Mouse (Mus musculus): ENCODE data around the gene Ptcd2.

Ptcd2 gene

DNA sequence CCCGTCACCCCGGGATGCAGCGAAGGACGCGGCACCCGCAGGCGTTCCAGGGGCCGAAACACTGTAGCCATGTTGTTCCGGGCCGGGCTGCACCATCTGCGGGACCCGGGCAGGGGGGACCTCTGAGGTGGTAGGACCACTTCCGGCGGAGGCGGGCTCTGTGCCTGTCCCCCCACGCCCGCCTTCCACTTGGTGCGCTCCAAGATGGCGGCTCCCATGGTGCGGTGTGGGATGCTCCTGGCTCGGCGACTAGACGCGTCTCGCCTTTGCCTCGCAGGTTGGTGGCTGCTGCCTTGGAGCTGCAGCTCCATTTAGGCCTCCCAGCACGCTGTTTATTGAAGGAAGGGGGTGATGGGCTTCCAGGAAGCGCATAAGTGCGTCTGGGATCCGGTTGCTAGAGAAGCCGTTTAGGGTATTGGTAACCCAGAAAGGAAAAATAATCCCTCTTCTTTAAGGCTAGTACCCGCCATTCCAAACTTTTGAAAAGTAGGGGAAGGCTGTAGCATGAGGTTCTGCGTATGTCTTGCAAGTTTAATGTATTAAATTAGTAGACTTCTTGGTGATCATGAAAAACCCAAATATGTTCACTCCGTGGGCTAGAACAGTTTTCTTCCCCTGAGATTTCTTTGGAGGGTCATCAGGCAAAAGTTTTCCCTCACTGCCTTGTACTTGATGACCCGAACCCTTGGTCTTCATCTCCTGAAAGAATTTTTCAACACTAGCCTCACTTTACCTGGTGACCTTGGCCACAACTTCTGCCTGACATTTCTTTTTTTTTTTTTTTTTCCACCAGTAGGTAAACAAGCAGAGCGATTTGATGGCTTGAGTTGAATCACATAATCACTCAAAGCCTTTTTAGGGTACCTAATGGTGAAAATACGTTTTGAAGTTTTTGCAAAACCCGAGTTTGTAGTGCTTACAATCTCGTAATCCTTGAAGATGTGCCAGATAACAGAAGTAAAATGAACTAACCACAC lies at the start of gene Ptcd2, which contains the start of gene Mrps27:
TSS of gene Ptcd2 (minus strand) at position 107 of the 977 bp plus-strand sequence.
TSS of gene Mrps27 (plus strand) at position 188 of the 977 bp plus-strand sequence.
- peak; percentile 97 for DNase-seq (ENCODE audit: low spot score)

DNA sequence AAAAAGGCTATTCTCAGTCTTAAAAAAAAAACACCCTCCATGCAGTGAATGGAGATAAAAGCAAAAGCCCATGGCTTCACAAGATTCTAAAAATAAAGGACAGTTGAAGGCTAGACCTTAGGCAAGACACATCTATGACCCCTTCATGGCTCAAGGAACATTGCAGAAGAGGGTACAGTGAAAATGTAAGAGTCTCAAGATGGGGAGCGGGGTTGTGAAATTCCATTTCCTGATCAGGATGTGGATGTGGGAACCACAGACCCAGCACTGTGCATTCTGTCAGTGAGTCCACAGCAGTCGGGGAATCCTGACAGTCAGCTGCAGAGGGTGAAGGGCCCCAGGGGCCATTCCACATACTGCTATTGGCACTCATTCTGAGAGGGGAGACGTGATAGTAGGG lies 48.6 kb upstream of the Ptcd2 start:
- DNase-seq (ENCODE audit: low spot score): no peak

DNA sequence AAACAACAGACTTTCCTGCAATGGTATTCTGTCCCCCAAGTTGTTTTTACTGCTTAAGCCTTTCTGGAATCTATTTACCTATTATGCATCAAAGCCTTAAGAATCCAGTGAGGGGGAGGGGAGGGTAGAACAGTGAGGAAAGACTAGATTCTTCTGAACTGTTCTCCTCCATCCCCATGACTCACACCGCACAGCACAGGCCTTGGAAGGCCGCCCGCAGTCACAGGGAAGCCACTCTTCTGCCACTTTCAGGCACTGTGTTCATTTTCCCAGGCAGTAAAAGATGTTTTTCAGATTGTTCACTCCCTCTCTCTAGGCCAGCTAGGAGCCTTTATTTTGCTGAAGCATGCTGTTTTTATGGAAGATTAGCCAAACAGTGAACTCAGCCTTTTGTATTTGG lies 46.9 kb upstream of the Ptcd2 start:
- no peak for DNase-seq (ENCODE audit: low spot score)

DNA sequence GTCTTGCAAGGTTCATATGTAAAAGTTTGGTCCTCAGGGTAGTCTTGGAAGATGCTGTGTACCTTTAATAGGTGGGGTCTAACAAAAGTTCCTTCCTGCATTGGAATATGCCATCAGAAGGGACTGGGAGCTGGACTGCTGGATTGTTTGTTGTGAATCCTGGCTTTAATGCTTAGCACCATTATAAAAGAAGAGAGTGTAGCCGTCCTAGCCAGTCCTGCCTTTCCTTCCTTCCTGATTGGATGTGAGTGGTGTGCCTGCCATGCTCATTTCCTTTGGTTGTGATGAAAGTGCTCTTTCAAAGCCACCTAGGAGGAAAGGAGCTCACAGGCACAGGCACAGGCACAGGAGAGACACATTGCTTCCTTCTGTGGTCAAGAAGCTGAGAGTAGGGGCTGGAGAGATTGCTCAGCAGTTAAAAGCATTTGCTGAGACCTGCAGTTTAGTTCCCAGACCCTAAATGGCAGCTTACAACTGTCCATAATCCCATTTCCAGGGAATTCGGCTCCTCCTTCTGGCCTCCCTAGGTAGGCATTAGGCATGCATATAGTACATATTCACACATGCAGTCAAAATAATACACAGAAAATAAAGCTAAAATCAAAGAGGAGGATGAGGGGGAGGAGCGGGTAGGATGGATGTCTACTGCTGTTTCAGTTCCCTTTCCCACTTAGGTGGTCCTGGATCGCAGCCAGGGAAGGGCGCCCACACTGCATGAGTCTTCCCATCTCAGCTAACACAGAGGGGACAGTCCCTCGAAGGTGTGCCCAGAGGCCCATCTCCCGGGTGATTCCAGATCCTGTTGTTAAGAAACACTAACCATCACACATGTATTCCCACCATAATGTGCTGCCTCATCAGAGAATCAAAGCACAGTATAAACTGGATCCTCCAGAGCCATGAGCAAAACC lies 43.7 kb upstream of the Ptcd2 start:
- no peak for DNase-seq (ENCODE audit: low spot score)

DNA sequence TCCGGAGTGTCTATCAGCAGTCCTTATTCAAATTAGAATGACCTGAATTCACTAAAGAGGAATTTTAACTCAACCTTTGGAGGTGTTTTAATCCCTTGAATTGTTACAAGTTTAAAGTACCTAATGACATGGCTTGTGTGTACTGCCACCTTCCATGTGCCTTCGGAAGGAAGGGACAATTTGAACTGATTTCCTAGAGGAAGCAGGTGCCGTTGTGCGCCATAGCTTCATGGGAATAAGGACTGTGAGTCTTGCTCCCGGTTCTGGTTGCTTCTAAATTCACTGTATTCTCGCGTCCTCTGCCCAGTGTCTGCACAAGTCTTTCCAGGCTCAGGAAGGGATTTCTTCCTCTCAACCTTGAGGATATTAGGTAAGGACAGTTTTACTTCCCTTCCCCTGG lies 41.8 kb upstream of the Ptcd2 start:
- DNase-seq (ENCODE audit: low spot score): no peak

DNA sequence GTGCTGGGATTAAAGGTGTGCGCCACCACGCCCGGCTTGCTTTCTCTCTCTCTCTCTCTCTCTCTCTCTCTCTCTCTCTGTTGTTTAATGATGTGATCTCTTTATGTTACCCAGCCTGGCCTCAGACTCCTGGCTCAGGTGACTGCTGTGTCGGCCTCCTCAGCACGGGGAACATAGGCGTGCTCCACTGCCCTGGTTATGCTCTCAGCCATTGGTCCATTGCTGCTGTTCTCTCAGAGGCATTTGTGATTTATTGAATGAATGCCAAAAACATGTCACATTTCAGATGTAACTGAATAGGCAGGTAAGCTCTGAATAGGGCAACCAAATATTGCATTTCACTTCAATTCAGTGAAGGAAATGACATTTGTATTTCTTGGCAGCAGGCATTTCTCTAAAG lies 41.4 kb upstream of the Ptcd2 start:
- DNase-seq (ENCODE audit: low spot score): no peak

DNA sequence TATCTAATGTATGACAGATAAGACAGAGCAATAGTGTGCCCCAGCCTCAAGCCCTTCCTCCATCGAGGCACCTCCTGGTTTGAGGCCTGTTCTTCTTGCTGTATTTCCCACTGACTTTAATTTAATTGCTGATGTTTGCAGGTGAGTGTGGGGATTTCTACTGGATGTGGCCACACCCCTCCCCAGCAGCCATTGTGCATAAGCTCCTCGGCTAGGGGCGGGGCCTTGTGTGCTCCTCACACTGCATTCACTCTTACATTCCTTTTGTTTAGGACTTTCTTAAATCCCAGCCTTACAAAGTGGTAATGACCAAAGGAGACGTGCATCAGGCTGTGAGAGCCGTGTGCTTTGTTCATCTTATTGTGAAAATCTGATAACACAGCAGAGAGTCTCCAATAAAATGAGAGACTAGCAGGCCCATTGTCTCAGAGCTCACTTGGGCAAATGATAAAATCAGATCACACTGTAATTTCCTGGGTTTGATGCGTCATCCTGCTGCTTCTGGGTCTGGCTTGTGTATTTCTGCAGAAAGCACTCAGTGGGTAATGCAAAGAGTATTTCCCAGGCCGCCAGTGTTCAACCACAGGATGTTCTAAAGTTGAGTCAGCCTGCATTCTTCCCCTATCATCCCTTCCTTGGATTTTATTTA lies 40.2 kb upstream of the Ptcd2 start:
- no peak for DNase-seq (ENCODE audit: low spot score)

DNA sequence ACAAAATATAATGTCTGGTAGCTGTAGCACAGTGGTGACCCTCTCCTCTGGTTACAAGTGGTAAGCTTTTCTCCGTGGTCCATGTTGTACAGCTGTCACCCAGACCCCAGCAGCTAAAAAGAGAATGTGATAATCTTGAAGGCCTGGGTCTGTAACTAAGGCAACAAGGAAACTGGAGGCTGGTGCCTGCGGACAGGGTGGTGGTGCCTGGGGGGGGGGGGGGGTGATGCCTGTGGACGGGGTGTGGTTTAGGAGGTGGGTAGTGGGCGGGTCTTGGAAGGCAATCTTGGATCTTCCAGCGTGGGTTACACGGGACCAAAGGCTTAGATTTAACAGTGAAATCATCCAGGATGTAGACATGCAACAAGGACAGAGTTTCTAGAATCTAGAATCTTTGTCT lies 37.9 kb upstream of the Ptcd2 start:
- DNase-seq (ENCODE audit: low spot score): no peak

DNA sequence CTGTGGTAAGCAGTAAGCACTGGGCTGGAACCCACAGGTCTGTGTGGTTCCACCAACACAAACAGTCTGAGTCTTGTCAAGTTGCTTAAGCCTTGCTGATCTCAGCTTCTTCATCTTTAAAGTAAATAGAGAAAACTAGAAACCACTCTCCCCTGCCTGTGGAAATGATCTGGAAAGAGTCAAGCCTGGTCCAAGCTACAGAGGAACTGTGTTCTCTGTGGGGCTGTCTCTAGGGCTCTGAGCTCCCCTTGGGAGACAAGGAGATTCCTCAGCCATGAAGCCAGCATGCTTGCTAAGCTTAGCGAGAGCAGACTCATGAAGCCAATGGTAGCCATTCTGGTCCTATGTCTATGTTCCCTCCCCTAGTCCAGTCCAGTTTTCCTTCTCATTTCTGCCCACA lies 33.7 kb upstream of the Ptcd2 start:
- DNase-seq (ENCODE audit: low spot score): no peak

DNA sequence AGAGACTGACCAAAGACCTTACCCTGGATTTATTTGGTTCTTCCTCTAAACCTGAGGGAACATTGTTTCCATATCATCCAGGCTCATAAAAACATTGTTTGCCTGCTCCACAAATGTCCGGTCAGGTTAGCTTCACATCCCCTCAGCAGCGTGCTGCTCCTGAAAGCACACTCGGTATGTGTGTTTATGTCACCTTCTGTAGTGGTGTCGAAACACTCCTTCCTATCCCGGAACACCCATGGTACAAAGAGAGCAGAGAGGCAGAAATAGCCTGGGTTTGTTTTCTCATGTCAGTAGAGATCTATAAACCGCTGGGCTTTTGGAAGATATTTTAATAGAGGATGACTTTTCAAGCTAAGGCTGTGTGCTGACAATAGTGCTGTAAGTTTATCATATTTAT lies 32.5 kb upstream of the Ptcd2 start:
- DNase-seq (ENCODE audit: low spot score): no peak

DNA sequence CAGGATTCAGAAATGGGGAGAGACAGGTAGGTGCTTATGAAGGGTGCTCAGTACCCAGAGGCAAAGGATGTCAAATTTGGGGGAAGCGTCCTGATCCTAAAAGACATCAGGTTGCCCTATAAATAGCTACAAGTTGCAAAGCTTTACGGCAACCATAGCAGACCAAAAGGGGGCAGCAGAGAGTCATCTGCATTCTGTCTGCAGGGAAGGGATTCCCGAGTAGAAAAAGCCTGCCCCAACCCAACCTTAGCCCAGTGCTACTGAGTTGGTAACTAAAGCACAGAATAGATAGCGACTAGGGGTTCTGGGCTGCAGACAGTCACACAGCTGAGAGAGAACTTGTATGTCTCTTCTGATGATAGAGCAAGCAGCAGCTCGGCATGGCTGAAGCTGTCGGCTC lies 31.0 kb upstream of the Ptcd2 start:
- DNase-seq (ENCODE audit: low spot score): peak; percentile 85

DNA sequence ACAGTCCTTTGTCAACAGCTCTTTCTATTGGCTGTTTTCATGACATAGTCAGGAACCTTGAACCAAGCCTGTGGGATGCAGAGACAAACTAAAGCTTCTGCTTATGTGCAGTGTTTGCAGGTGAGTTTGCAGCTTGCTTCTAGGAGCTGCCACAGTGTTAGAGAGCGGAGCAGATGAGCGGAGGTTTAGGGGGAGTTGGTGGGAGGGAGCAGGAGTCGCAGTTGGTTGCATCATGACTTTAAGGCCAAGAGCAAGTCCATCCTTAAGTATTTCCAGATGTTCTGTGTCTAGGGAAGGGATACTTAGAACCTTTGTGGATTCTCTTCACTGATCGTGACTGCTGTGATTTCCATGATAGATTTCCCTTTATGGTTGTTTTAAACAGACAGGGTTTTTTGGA lies 29.7 kb upstream of the Ptcd2 start:
- DNase-seq (ENCODE audit: low spot score): peak; percentile 44

DNA sequence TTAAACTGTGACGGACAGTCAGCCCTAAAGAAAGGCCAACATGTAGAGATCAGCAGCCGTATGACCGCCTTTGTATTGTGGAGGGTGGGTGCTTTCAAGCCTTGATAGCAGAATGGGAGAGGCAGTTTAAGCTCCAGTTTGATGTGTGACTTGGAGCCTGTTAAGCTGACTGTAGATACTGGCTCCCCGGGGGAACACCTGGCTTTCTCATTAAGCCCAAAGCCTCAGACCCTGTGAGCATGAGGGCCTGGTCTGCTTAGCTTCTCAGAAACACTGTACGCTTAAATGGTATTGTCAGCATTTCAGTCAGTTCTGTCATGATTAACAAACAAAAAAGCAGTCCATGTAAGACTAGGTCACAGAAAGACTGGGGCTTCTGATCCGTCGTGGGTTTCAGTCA lies 29.2 kb upstream of the Ptcd2 start:
- no peak for DNase-seq (ENCODE audit: low spot score)

DNA sequence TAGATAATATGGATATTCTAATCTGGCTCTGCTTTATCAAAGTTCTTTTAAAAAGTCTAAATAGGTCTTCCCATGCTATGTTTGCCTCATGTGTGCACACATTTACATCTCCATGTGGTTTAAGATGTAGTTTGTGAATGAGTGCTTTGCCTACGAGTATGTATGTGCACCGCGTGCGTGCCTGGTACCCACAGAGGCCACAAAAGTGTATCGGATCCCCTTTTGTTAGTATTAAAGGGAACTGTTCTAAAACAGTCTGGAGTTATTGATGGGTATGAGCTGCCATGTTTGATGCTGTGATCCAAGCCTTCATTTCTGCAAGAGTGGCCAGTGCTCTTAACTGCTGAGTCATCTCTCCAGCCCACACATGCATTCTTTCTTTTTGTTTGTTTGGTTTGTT lies 26.8 kb upstream of the Ptcd2 start:
- DNase-seq (ENCODE audit: low spot score): no peak

DNA sequence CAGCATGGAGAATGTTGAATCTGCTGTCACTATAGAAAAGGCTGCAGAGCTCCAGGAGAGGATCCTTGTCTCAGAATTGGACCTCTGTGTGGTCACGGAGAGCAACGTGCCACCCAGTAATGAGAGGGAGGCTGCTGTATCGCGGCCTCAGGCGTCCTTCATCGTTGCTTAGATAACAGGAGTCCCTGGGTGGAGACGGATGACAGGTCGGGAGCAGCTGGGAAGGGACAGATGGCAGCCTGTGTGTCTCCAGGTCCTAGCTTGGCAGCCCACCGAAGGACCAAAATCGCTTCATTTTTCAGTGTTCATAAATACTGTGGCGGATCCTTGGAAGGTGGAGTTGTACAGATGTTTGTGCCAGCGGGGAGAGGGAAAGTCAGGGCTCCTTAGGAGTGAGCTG lies 24.6 kb upstream of the Ptcd2 start:
- DNase-seq (ENCODE audit: low spot score): no peak

DNA sequence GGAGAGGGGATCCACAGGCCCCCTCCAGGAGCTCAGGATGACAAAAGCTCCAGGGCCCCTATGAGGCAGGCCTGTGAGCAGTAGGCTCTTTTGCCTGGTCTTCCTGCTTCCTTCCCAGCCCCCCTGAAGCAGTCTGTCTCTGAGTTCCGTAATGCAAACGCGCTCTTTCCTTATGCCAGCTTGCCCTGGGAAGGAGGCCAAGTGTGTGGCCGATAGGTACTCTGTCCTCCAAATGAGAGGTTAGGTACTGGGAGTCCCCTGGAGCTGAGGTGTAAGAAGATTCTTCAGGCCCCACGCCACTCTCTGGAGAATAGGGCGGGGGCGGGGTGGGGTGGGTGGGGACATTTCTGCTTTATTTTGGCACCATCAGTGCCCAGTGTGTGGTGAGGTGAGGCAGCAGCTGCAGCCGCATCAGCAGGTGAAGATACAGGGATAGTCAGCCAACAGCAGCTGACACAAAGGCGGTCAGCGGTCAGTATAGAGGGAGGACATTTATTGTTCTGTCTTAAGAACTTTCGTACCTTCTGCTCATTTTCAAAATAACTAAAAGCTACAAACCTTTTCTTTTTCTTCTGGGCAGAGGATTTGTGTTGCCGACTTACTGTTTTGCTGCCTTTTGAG lies 23.2 kb upstream of the Ptcd2 start:
- no peak for DNase-seq (ENCODE audit: low spot score)

DNA sequence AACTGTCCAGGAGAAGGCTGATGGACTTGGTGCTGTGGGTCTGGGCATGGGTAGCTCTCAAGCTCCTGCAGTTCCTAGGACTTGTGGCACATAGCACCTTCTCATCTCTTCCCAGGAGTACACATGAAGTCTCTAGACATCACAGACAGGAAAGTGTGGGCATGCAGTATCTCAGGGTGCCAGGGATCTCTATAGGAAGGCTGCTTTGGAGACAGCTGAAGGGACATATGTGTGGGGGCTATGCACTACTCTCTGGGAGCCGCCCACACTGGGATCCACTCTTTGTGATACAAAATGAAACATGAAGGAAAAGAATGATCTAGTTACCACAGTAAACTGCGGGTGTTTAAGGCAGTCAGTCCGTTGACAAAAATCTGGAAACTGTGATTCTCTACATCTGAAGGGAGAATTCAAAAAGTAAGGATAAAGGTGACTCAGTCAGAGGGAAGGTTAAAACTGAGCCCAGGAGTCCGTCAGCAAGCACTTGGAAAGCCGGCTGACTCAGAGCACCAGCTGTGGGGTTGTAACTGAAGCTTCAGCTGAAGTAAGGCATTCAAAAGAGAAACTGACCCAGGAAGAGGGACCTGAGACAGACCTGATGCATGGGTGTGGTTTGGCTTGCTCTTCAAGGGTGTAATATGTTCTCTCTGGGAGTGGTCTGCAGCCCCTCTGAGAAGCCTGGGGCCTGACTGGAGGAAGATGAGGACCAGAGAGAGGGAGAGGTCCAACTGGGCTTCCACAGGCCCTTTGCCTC lies 22.1 kb upstream of the Ptcd2 start:
- DNase-seq (ENCODE audit: low spot score): no peak

DNA sequence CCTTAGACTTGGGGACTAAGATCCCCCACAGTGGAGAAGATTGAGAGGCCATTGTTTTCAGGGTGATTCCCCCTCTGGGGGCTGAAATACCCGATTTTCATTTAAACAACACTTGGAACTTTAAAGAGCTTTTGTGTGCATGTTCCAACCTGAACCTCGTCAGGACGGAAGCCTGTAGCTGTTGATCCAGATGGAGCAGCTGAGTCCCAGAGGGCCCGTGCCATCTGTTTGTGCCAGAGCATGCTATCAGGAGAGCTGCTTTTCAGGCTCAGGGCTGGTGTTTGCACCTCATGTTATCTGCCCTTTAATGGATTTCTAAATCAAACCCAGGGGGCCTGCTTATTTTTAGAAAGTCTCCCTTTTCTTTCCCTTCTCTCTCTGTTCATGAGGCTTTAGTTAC lies 19.4 kb upstream of the Ptcd2 start:
- DNase-seq (ENCODE audit: low spot score): no peak

DNA sequence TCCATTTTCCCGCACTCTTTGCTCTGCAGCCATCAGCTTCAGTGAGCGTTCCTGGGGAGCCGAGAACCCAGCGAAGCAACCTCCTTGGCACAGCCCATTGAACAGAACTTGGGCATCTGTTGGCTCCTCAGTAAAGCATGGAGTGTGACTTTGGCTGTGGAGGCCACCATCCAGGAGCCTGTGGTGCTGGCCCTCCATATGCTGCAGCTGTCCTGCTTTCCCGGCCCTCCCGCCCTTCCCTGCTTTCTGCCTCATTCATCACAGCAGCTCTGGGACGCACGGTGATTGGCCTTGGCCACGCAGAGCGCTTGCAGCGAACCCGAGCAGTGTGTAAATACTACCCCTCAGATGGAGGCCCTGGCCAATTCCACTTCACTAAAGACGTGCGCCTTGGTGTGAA lies 14.4 kb upstream of the Ptcd2 start:
- no peak for DNase-seq (ENCODE audit: low spot score)

DNA sequence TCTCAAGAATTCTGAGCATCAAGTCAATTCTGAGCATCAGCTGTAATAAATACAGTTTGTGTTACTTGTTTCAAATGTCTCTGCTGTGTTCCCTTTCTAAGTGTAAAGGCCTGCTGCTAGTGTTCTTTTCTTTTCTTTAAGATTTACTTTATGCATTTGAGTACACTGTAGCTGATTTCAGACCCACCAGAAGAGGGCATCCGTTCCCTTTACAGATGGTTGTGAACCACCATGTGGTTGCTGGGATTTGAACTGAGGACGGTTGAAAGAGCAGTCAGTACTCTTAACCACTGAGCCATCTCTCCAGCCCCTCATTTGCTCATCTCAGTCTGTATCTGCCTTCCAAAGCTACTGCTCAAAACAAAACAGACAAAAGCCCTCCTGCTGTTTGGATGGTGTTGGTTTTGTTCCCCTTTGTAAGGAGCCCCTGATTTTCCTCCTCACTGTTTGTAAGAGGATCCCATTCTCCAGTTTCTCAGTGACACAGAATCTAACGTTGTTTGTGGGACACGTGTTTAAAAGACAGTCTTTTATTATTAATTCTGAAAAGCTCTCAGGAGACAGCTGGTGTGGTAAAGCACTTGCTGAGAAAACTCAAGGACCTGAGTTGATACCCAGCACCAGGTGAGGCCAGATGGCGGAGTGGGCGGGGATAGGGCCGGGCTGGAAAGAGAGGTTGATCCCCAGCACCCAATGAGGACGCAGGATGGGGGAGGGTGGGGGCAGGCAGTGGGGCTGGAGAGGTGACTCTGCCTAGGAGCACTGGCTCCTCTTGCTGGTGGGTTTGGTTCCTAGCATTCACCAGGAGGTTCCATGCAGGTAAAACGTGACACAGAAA lies 12.1 kb upstream of the Ptcd2 start:
- DNase-seq (ENCODE audit: low spot score): peak; percentile 54

Data from embryo, embryonic 10 days (tissue).